Mouse (Mus musculus) liver, adult 2 months (tissue): ENCODE measurements around the gene Reps1. TPM values are rescaled to one million over a fixed set of nuclear protein-coding genes. Genes with fewer than 3 reads are reported as not detected.

Source experiments
- DNase-seq: peaks from one replicate; pipeline ENCODE4 v3.0.0-alpha.2; 2011; ENCODE audit warnings: low read depth, low spot score; ENCODE audit errors: extremely low read depth
- H3K27ac ChIP-seq: fragments of 200-500 bp; replicated peaks from 2 replicates; pipeline ENCODE4 v1.5.1; 2012; ENCODE audit warnings: low read depth, mild to moderate bottlenecking, control low read depth, inconsistent platforms, low read length; ENCODE audit not compliant: insufficient read depth
- H3K27me3 ChIP-seq: fragments of 200-500 bp; 2 replicates; pipeline ENCODE4 v1.6.1; 2012; ENCODE audit warnings: mild to moderate bottlenecking, moderate library complexity, low read length, inconsistent platforms; ENCODE audit not compliant: control insufficient read depth, insufficient read depth
- H3K36me3 ChIP-seq: fragments of 200-500 bp; 2 replicates; pipeline ENCODE4 v1.6.1; 2012; ENCODE audit warnings: low read length, inconsistent platforms; ENCODE audit not compliant: control insufficient read depth, insufficient read depth
- H3K4me1 ChIP-seq: fragments of 200-500 bp; 2 replicates; pipeline ENCODE4 v1.6.1; 2011; ENCODE audit warnings: low read length; ENCODE audit not compliant: control insufficient read depth, insufficient read depth
- H3K4me3 ChIP-seq: fragments of 200-500 bp; 2 replicates; pipeline ENCODE4 v1.5.1; 2011; ENCODE audit warnings: low read depth, mild to moderate bottlenecking, control low read depth, low read length, moderate library complexity; ENCODE audit not compliant: insufficient read depth
- H3K79me2 ChIP-seq: fragments of 200-500 bp; 2 replicates; pipeline ENCODE4 v1.6.1; 2012; ENCODE audit warnings: inconsistent platforms, mild to moderate bottlenecking, low read length, moderate library complexity; ENCODE audit not compliant: control insufficient read depth, insufficient read depth
- H3K9ac ChIP-seq: fragments of 200-500 bp; 2 replicates; pipeline ENCODE4 v1.6.1; 2012; ENCODE audit warnings: low read depth, mild to moderate bottlenecking, control low read depth, inconsistent platforms, low read length
- CTCF ChIP-seq: fragments of 200-500 bp; IDR thresholded peaks from 2 replicates; pipeline ENCODE4 v1.5.1; 2011; ENCODE audit warnings: low read depth, low read length, control low read depth
- POLR2A ChIP-seq: fragments of 200-500 bp; IDR thresholded peaks from 2 replicates; pipeline ENCODE4 v1.6.1; 2011; ENCODE audit warnings: low read length, control low read depth; ENCODE audit not compliant: insufficient read depth; ENCODE audit errors: extremely low read depth
- WGBS: fragments of 180-500 bp; shearing (Covaris S2); methylation state at CpG from one replicate; pipeline ENCODE4 v1.1.7; 2018; 5-methylcytosine and 5-hydroxymethylcytosine counted together
- polyA plus RNA-seq: library from polyadenylated mRNA; depleted of rRNA; stranded (reverse); fragments of >200 nt; gene quantifications from 2 replicates; pipeline ENCODE4 v1.2.3, GENCODE M21; 2012
- total RNA-seq: library from RNA; depleted of rRNA; stranded (reverse); fragments of >200 nt; gene quantifications from 2 replicates; pipeline ENCODE4 v1.2.3, GENCODE M21; 2014

Reps1 gene
- total and polyA plus RNA-seq, 2 experiments = 12.4 to 17.6 TPM

GRCm38 (mm10) chr10:18058681-18059338, 3.1 kb downstream of the Reps1 start:
- TF ChIP-seq POLR2A (no peak), CTCF (no peak)
- Histone ChIP-seq H3K27ac (no peak overlapping the region), H3K27me3 (no peaks in the 10 kb centered on the region), H3K4me1 (peaks cover 14% of the 10 kb centered on the region), H3K79me2 (peaks cover 42% of the 10 kb centered on the region), H3K9ac (no peak overlapping the region), H3K4me3 (no peak overlapping the region), H3K36me3 (no peaks in the 10 kb centered on the region)
- DNase-seq = no peak
- 92% methylated on average over 9 of the region's 9 CpGs for WGBS

DNA sequence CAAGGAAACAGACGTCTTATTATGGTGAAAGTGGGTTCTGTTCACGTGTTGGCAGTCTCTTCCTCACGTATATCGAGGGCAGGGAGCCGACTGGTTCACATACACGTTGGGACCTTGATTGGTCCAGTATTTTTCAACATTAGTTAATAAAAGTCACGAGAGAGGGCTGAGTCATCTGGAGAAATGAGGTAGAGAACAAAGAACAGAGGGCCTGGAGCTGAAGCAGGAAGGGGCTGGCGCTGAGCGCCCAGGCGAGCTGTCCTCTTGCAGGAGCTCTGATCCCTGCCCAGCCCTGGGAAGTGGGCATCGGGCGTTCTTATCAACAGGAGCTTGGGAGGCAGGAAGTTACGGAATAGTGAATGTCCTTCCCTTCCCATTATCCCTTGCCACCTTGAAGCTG, 4.1 kb downstream of the Reps1 start:
- TF ChIP-seq POLR2A (no peak), CTCF (no peak)
- H3K36me3 ChIP-seq = no peaks in the 10 kb centered on the region
- no peak overlapping the region; the same call in 1 of the 2 replicates for H3K27ac ChIP-seq
- no peak overlapping the region for H3K4me3 ChIP-seq
- H3K27me3 ChIP-seq = no peaks in the 10 kb centered on the region
- 80% methylated on average over 13 of the region's 13 CpGs for WGBS
- peaks cover 16% of the 10 kb centered on the region for H3K4me1 ChIP-seq
- DNase-seq = no peak
- H3K79me2 ChIP-seq = peaks cover 44% of the 10 kb centered on the region
- H3K9ac ChIP-seq = no peak overlapping the region

DNA sequence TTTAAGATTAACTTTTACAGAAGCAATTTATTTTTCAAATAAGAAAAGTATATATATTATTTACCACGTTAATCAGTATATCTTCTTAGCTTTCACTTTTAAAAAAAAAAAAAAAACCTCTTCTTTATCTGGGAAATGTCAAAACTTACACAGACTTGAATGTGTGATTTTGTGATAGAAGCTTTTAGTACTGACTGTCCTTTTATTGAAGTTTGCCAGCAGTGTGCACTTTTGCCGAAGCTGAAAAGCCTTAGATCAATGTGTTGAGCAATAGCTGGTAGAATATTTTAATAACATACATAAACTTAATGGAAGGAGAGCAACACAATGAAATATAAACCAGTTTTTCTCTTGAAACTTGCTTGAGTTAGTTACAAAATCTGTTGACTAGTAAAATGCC, 5.1 kb downstream of the Reps1 start:
- peak; percentile 70 for DNase-seq
- H3K79me2 ChIP-seq = peaks cover 44% of the 10 kb centered on the region
- H3K4me3 ChIP-seq = no peak overlapping the region
- TF ChIP-seq POLR2A (no peak), CTCF (no peak)
- 35% methylated on average over 2 of the region's 2 CpGs for WGBS
- no peak overlapping the region for H3K27ac ChIP-seq
- H3K27me3 ChIP-seq = no peaks in the 10 kb centered on the region
- H3K36me3 ChIP-seq = no peaks in the 10 kb centered on the region
- H3K4me1 ChIP-seq = peaks cover 18% of the 10 kb centered on the region
- H3K9ac ChIP-seq = no peak overlapping the region

GRCm38 (mm10) chr10:18061533-18061932, 5.9 kb downstream of the Reps1 start:
- H3K27me3 ChIP-seq = no peaks in the 10 kb centered on the region
- 92% methylated on average over 4 of the region's 4 CpGs for WGBS
- TF ChIP-seq CTCF (no peak), POLR2A (no peak)
- no peak overlapping the region for H3K27ac ChIP-seq
- H3K4me3 ChIP-seq = no peak overlapping the region
- DNase-seq = no peak
- peaks cover 36% of the 10 kb centered on the region for H3K79me2 ChIP-seq
- no peaks in the 10 kb centered on the region for H3K36me3 ChIP-seq
- H3K4me1 ChIP-seq = peaks cover 22% of the 10 kb centered on the region
- H3K9ac ChIP-seq = no peak overlapping the region

- peak overlapping the region; percentile 41 for H3K27ac ChIP-seq
- H3K36me3 ChIP-seq = no peaks in the 10 kb centered on the region
- peaks cover 23% of the 10 kb centered on the region for H3K79me2 ChIP-seq
- no peak for TF ChIP-seq CTCF
- TF ChIP-seq POLR2A = no peak
- no peak for DNase-seq
- no peak overlapping the region for H3K9ac ChIP-seq
- H3K4me3 ChIP-seq = no peak overlapping the region
- H3K4me1 ChIP-seq = peaks cover 35% of the 10 kb centered on the region
- H3K27me3 ChIP-seq = no peaks in the 10 kb centered on the region
- 94% methylated on average over 7 of the region's 7 CpGs for WGBS
These were observed 9.1 kb downstream of the Reps1 start for GRCm38 (mm10) chr10:18064606-18065228.

GRCm38 (mm10) chr10:18066031-18066439, 10.4 kb downstream of the Reps1 start:
- Histone ChIP-seq H3K4me3 (peak overlapping the region; percentile 42), H3K79me2 (peaks cover 26% of the 10 kb centered on the region), H3K4me1 (peaks cover 30% of the 10 kb centered on the region), H3K27ac (peak overlapping the region; percentile 93), H3K9ac (peak overlapping the region; percentile 39), H3K36me3 (no peaks in the 10 kb centered on the region), H3K27me3 (no peaks in the 10 kb centered on the region)
- WGBS = 29% methylated on average over 10 of the region's 10 CpGs
- peak; percentile 85 for DNase-seq
- TF ChIP-seq POLR2A = no peak
- TF ChIP-seq CTCF = no peak
